Mouse (Mus musculus): ENCODE measurements around the gene Zfp784. TPM values are rescaled to one million over a fixed set of nuclear protein-coding genes. Genes with fewer than 3 reads are reported as not detected.
"Not testable (repeated sequence)": the region's sequence is repeated elsewhere in the genome, so short reads cannot be mapped to it uniquely, and the experiment has no call there.

The Zfp784 gene
- total RNA-seq, 4 experiments from 2014 or later, result 5.4 to 6.0 (median 5.7) TPM

- no peak for DNase-seq (ENCODE audit: low spot score in 2 of 2)
Measured at GRCm38 (mm10) chr7:5021197-5021596, 17.0 kb downstream of the Zfp784 start.

- DNase-seq (ENCODE audit: low spot score in 2 of 2), result no peak
Measured at GRCm38 (mm10) chr7:5020685-5021084, 17.6 kb downstream of the Zfp784 start.

- DNase-seq (ENCODE audit: low spot score in 2 of 2), result peak; percentile 98 to 99
Measured at GRCm38 (mm10) chr7:5020000-5020681, 18.1 kb downstream of the Zfp784 start, which contains the start of the genes Zfp865 and Ccdc106. TSS of gene Zfp865 (plus strand) at chr7:5020376. TSS of gene Ccdc106 (plus strand) at chr7:5020553.

GRCm38 (mm10) chr7:5019576-5019975 lies 18.7 kb downstream of the Zfp784 start:
- DNase-seq (ENCODE audit: low spot score in 2 of 2), result not testable (repeated sequence)

- no peak for DNase-seq (ENCODE audit: low spot score in 2 of 2)
Measured at GRCm38 (mm10) chr7:5017931-5018330, 20.3 kb downstream of the Zfp784 start.

GRCm38 (mm10) chr7:5017352-5017751 lies 20.9 kb downstream of the Zfp784 start:
- DNase-seq (ENCODE audit: low spot score in 2 of 2), result peak in 1 of 2 experiments; percentile 34

GRCm38 (mm10) chr7:5016920-5017319 lies 21.3 kb downstream of the Zfp784 start:
- no peak for DNase-seq (ENCODE audit: low spot score in 2 of 2)

GRCm38 (mm10) chr7:5016057-5016456 lies 22.2 kb downstream of the Zfp784 start:
- DNase-seq (ENCODE audit: low spot score in 2 of 2), result no peak

- DNase-seq (ENCODE audit: low spot score in 2 of 2), result peak; percentile 82 to 93
Measured at GRCm38 (mm10) chr7:5015118-5016001, 22.9 kb downstream of the Zfp784 start, which contains the start of gene Gm44973. TSS of gene Gm44973 (plus strand) at chr7:5015496.

GRCm38 (mm10) chr7:5014251-5015117 lies 23.8 kb downstream of the Zfp784 start, which contains the start of the genes Zfp524 and Fiz1:
TSS of gene Zfp524 (plus strand) at chr7:5014415.
TSS of gene Fiz1 (minus strand) at chr7:5014697.
- peak; percentile 95 to 96 for DNase-seq (ENCODE audit: low spot score in 2 of 2)

- no peak for DNase-seq (ENCODE audit: low spot score in 2 of 2)
Measured at GRCm38 (mm10) chr7:5012681-5013513, 25.3 kb downstream of the Zfp784 start.

GRCm38 (mm10) chr7:5008229-5008628 lies 30.0 kb downstream of the Zfp784 start:
- no peak for DNase-seq (ENCODE audit: low spot score in 2 of 2)

GRCm38 (mm10) chr7:5002876-5003275 lies 35.4 kb downstream of the Zfp784 start:
- not testable (repeated sequence) for DNase-seq (ENCODE audit: low spot score in 2 of 2)

- no peak for DNase-seq (ENCODE audit: low spot score in 2 of 2)
Measured at GRCm38 (mm10) chr7:4999876-5000275, 38.4 kb downstream of the Zfp784 start.

GRCm38 (mm10) chr7:4996934-4997333 lies 41.3 kb downstream of the Zfp784 start:
- DNase-seq (ENCODE audit: low spot score in 2 of 2), result no peak

- peak; percentile 82 to 92 for DNase-seq (ENCODE audit: low spot score in 2 of 2)
Measured at GRCm38 (mm10) chr7:4996003-4996895, 42.0 kb downstream of the Zfp784 start, which contains the start of gene Zfp579. TSS of gene Zfp579 (minus strand) at chr7:4996158.

- DNase-seq (ENCODE audit: low spot score in 2 of 2), result peak in 1 of 2 experiments; percentile 21
Measured at GRCm38 (mm10) chr7:4995268-4996002, 42.8 kb downstream of the Zfp784 start.

Data from left cerebral cortex, adult 8-10 months (tissue).